Mouse (Mus musculus) midbrain, embryonic 10.5 days (tissue): ENCODE measurements at regions not wholly inside any gene's neighbourhood (a gene's known extent, or its start where the extent isn't known, plus 50 kb on each side); places are given as distances from the start of the nearest gene placed in this dataset.
"Not testable (repeated sequence)": the region's sequence is repeated elsewhere in the genome, so short reads cannot be mapped to it uniquely, and the experiment has no call there.

ENCODE experiments used
- DNase-seq: peaks from one replicate; pipeline ENCODE4 v3.0.0-alpha.2; 2017; ENCODE audit warnings: low spot score
- H3K27ac ChIP-seq: fragments of 300-500 bp; sonication (generic); replicated peaks from 2 replicates; pipeline ENCODE4 v1.5.1; 2016; ENCODE audit warnings: mild to moderate bottlenecking
- H3K27me3 ChIP-seq: fragments of 300-500 bp; sonication (generic); 2 replicates; pipeline ENCODE4 v1.6.1; 2016; ENCODE audit warnings: low read depth, mild to moderate bottlenecking; ENCODE audit not compliant: poor library complexity, severe bottlenecking
- H3K36me3 ChIP-seq: fragments of 300-500 bp; sonication (generic); 2 replicates; pipeline ENCODE4 v1.6.1; 2016; ENCODE audit warnings: mild to moderate bottlenecking, moderate library complexity
- H3K4me1 ChIP-seq: fragments of 300-500 bp; sonication (generic); 2 replicates; pipeline ENCODE4 v1.6.1; 2016
- H3K4me3 ChIP-seq: fragments of 300-500 bp; sonication (generic); 2 replicates; pipeline ENCODE4 v1.5.1; 2016; ENCODE audit warnings: mild to moderate bottlenecking, moderate library complexity
- H3K9me3 ChIP-seq: fragments of 300-500 bp; sonication (generic); replicated peaks from 2 replicates; pipeline ENCODE4 v1.6.1; 2016; ENCODE audit warnings: mild to moderate bottlenecking
- WGBS: fragments of 180-500 bp; shearing (Covaris S2); methylation state at CpG from one replicate; pipeline ENCODE4 v1.1.7; 2016; 5-methylcytosine and 5-hydroxymethylcytosine counted together

DNA sequence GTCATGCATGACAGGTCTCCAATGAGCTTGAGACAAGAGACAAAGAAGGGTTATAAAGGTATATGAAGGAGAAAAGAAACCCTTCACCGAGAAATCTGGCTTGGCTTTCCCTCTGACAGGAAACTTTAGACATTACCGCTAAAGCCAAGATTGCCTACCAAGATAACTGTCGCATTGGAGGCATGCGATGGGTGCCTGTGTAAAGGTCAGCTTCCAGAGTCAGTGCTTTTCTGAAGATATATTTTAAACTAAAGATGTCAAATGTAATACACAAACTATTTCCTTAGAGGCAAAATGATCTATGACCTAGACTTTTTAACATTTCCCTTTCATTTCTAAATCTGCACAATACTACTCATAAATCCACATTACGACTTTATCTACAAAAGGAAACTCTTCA, 135.6 kb downstream of the Akr1d1 start:
- no peaks in the 10 kb centered on the region for H3K27me3 ChIP-seq
- H3K27ac ChIP-seq: no peak overlapping the region
- no peak overlapping the region for H3K4me3 ChIP-seq
- 87% methylated on average over 5 of the region's 5 CpGs for WGBS
- no peaks in the 10 kb centered on the region; the same call in 1 of the 2 replicates for H3K4me1 ChIP-seq
- no peaks in the 10 kb centered on the region for H3K9me3 ChIP-seq
- no peaks in the 10 kb centered on the region for H3K36me3 ChIP-seq
- no peak for DNase-seq

DNA sequence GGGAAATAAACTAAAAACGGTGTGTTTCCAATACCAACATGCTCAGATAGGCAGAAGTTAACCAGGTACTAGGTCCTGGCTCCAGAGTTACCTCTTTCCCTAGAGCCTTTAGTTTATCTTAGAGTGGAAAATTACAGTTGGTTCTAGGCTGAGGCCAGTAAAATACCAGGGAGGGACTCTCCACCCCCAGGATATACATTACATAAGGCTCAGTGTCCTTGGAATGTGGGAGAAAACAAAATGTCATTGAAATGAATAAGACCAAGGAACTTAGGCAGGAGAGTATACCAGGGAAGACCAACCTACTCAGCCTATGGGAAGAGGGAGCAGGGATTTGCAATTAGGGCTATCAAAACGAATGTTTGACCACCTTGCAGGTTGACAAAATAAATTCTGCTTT, 139.4 kb downstream of the Akr1d1 start:
- DNase-seq: no peak
- Histone ChIP-seq H3K27me3 (no peaks in the 10 kb centered on the region), H3K4me3 (no peak overlapping the region), H3K4me1 (no peaks in the 10 kb centered on the region), H3K27ac (no peak overlapping the region), H3K9me3 (0 out of 2 replicates have a peak, but pooled peaks cover 4% of the 10 kb centered on the region), H3K36me3 (no peaks in the 10 kb centered on the region)
- WGBS: 70% methylated on average over 2 of the region's 2 CpGs

DNA sequence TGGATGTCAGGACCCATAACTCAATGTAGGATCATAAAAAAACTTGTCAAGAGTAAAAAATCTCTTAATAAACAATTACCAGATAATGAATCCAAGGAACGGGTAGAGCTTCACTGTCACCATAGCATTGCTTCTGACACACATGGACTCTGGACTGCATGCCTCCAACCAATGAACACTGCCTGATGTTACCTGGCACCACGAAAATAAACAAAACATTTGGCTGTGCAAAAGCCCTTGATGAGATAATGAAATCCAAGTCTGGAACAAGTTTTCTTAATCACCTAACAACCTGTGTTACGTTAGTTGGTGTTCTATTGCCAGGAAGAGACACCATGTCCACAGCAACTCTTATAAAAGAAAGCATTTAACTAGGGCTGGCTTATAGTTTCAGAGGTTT, 140.7 kb downstream of the Akr1d1 start:
- no peak overlapping the region for H3K27ac ChIP-seq
- no peak overlapping the region for H3K4me3 ChIP-seq
- DNase-seq: no peak
- no peaks in the 10 kb centered on the region for H3K27me3 ChIP-seq
- WGBS: 91% methylated on average over 3 of the region's 3 CpGs
- 0 out of 2 replicates have a peak, but pooled peaks cover 4% of the 10 kb centered on the region for H3K9me3 ChIP-seq
- no peaks in the 10 kb centered on the region for H3K4me1 ChIP-seq
- H3K36me3 ChIP-seq: no peaks in the 10 kb centered on the region

DNA sequence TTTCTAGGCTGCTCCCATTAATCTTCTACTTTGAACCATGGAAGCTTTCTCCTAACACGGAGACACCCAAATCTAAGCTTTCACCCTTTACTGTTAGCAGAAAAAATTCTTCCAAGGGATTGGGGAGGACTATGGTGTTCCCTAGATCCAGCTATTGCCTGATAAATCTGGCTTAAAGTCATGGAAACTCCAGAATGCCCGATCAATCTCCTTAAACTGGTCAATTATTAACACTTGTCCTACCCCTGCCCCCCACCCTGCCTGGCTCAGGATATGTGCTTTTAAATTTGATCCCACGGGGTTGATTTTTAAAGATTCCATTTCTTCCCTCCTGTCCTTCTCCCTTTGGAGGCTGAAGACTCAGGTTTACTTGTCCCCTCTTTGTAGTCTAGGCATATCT, 149.9 kb downstream of the Akr1d1 start:
- Histone ChIP-seq H3K36me3 (no peaks in the 10 kb centered on the region), H3K27me3 (no peaks in the 10 kb centered on the region), H3K4me1 (no peaks in the 10 kb centered on the region), H3K27ac (no peak overlapping the region), H3K9me3 (peaks cover 9% of the 10 kb centered on the region; the same call in 1 of the 2 replicates), H3K4me3 (no peak overlapping the region)
- 86% methylated on average over 3 of the region's 3 CpGs for WGBS
- DNase-seq: no peak

DNA sequence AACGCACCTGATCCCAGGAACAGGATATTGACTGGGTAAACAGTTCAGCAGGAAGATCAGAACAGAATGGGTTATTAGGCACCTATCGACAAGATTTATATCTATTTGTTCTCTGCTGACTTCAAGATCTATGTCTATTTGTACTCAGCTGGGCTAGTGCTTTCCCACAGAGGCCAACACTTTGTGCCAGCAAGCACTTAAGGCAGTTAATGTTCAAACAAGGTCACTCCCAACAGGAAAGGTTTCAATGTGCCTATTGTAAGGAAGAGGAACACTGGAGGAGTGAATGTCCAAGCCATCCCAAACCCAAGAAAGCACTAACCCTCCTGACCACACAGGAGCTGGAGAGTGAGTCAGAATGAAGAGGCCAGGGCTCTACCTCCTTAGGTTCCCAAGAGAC, 151.4 kb downstream of the Akr1d1 start:
- H3K9me3 ChIP-seq, H3K4me1 ChIP-seq, H3K36me3 ChIP-seq, H3K4me3 ChIP-seq, H3K27ac ChIP-seq, H3K27me3 ChIP-seq, DNase-seq: not testable (repeated sequence)
- WGBS: 96% methylated on average over 2 of the region's 2 CpGs

DNA sequence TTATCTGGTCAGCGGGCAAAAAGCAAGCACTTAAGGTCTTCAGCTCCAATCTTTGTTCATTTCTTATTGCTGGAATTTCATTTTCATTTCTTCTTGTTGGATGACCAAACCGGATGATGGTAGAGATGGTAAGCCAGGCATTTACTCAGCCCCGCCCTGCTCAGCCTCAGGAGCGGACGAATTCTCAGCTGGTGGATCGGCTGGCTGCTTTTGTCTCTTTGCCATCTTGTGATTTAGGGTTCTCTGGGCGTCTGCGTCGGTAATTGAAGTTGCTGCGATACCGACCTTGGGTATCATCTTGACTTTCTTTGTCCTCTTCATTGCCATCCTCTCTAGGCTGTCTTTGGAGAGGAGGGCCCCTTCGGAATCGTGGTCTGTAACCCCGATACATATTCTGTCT, 156.1 kb downstream of the Akr1d1 start:
- 93% methylated on average over 14 of the region's 14 CpGs for WGBS

DNA sequence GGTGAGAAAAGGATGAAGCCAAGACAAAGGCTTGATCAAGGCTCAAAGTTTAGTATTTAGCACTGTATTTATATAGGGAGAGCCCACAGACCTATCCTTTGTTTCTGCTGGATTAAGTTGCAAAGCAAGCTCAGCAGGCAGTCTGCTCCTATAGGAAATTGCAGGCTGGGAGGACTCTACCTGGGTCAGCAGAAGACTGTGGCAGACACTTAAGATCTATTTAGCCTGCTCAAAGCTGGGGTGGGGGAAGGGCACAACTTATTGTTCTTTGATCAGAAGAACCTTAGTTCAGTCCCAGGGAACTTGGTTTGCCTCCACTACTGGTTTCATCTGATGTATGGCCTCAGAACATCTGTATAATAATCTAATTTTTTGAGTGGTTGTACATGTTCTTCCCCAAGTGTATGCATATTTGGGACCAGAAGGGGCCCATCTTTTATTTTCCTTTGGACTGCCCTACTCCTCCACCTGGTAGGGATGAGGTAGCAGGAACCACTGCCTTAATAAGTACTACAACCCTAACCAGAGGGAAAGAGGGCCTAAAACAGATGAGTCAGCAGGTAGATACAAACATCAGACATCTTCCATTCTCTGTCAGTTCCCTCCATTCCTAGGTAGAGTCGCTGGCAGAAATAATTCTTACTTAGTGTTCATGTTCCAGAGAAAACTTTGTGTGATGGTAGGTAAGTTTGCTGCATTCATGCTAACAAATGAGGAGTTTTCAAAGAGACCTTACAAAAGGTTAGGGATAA, 159.1 kb downstream of the Akr1d1 start:
- WGBS: 25% methylated on average over 1 of the region's 1 CpGs
- Histone ChIP-seq H3K36me3 (0 out of 2 replicates have a peak, but pooled peaks cover 3% of the 10 kb centered on the region), H3K4me1 (peaks cover 8% of the 10 kb centered on the region), H3K27me3 (no peaks in the 10 kb centered on the region), H3K4me3 (no peak overlapping the region), H3K27ac (no peak overlapping the region), H3K9me3 (peaks cover 4% of the 10 kb centered on the region; the same call in 1 of the 2 replicates)
- no peak for DNase-seq

More for the DNA sequence above, 156.1 kb downstream of the Akr1d1 start:
- no peak overlapping the region for H3K4me3 ChIP-seq
- H3K27me3 ChIP-seq: no peaks in the 10 kb centered on the region
- H3K27ac ChIP-seq: no peak overlapping the region
- peaks cover 13% of the 10 kb centered on the region for H3K9me3 ChIP-seq
- 0 out of 2 replicates have a peak, but pooled peaks cover 3% of the 10 kb centered on the region for H3K36me3 ChIP-seq
- DNase-seq: no peak
- peaks cover 8% of the 10 kb centered on the region for H3K4me1 ChIP-seq

DNA sequence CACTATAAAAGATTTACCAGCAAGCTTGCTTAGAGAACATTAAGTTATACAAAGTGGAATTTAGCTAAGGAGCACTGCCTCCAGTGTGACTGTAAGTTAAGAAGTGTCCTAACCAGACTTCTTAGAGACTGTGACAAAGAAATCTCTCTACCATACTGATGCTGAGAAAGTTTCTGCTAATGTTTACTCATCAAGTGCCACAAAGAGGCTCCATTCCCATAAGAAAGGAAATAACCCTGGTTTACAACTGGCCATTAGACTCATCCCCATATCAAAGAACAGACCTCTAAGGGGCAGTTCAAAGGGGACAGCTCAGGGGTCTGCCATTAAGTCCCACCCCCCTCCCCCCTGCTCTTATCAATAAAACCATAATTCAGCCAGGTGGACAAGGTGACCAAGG, 159.7 kb downstream of the Akr1d1 start:
- Histone ChIP-seq H3K27ac (no peak overlapping the region), H3K36me3 (0 out of 2 replicates have a peak, but pooled peaks cover 3% of the 10 kb centered on the region), H3K4me3 (no peak overlapping the region), H3K27me3 (no peaks in the 10 kb centered on the region), H3K9me3 (peaks cover 4% of the 10 kb centered on the region; the same call in 1 of the 2 replicates), H3K4me1 (peaks cover 8% of the 10 kb centered on the region)
- no peak for DNase-seq

DNA sequence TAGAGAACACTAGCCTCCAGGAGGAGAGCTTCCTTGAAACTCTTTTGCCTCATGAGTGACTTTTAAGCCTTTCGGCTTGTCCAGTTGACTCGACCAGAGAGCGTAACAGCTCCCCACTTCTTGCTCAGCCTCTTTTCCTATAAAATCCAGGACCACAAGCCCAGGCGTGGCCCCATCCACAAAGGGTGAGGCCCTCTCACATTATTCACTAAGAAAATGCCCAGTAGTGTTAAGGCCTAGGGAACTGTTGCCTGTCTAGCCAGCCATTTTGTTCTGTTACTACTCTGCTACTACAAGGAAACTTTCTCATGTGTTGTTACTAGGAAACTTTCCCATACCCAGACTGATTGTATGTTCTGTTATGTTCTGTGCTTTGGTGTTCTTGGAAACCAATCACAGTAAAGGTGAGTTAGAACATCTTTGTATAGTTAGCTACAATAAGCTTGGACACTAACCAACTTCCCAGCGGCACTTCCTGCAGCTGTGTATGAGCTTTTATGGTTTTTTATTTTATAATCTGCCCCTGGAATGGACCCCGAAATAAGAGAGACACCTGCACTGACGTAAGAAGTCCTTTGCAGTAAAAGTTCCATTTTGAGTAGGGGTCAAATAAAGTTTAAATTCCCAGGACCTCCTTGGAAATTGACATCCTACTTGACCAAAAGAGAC, 162.1 kb downstream of the Akr1d1 start:
- H3K4me1 ChIP-seq: peaks cover 8% of the 10 kb centered on the region
- WGBS: 89% methylated on average over 7 of the region's 7 CpGs
- no peaks in the 10 kb centered on the region for H3K27me3 ChIP-seq
- H3K27ac ChIP-seq: no peak overlapping the region
- no peak overlapping the region for H3K4me3 ChIP-seq
- no peaks in the 10 kb centered on the region for H3K36me3 ChIP-seq
- H3K9me3 ChIP-seq: peaks cover under 1% of the 10 kb centered on the region; the same call in 1 of the 2 replicates
- no peak for DNase-seq

DNA sequence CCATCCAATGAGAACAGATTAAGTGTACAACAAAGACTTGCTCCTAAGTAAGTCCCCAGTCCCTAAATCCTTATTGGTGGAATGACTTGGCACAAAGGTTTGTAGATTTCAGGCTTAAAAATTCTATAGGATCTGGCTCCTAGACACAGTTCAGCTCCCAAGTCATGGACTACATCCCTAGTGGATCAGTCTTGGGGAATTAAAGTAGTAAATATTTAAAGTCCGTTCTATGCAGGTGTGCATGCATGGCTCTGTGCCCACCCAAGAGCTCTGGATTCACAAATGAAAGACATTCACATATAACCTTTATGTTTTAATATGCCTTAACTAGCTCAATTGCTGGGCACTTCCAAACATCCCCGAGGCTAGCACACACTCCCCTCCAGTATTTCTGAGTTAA, 162.8 kb downstream of the Akr1d1 start:
- WGBS: 81% methylated on average over 2 of the region's 2 CpGs
- Histone ChIP-seq H3K4me1 (peaks cover 8% of the 10 kb centered on the region), H3K27ac (no peak overlapping the region), H3K36me3 (no peaks in the 10 kb centered on the region), H3K4me3 (no peak overlapping the region), H3K27me3 (no peaks in the 10 kb centered on the region), H3K9me3 (no peaks in the 10 kb centered on the region)
- DNase-seq: no peak

DNA sequence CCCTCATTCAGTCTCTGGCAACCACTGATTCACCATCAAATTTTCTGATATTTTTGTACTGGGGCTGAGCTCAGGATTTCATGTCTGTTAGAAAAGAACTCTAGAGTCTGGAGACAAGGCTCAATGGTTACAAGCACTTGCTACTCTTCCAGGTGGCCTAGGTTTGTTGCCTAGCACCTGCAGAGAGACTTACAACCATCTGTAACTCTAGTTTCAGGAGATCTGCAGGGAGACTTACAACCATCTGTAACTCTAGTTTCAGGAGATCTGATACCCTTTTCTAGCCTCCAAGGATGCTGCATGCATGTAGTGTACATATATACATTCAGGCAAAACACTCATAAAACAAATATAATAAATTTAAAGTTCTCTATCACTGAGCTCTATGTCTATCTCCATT, 166.1 kb downstream of the Akr1d1 start:
- no peak for DNase-seq
- no peak overlapping the region for H3K27ac ChIP-seq
- H3K4me3 ChIP-seq: no peak overlapping the region
- no peaks in the 10 kb centered on the region for H3K36me3 ChIP-seq
- no peaks in the 10 kb centered on the region for H3K4me1 ChIP-seq
- 0 out of 2 replicates have a peak, but pooled peaks cover 1% of the 10 kb centered on the region for H3K9me3 ChIP-seq
- H3K27me3 ChIP-seq: no peaks in the 10 kb centered on the region

DNA sequence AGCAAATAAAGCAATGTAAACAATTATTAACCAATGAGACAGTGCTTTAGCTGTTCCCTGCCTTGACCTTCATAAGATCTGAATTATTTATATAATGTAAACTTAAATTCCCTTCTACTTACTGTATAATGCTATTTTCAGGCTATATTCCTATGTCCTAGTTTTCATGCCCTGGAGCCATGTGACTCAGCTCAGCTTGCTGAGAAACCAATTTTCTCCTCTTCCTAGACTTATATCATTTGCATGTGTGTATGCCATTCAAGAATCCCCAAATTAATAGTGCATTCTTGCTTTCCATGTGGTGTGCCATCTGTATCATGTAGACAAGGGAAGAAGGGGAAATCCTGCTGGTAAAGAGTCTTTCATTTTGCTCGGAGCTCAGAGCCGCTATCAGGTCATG, 166.7 kb upstream of the Trim24 start:
- no peak for DNase-seq
- Histone ChIP-seq H3K4me3 (no peak overlapping the region), H3K27ac (no peak overlapping the region), H3K36me3 (no peaks in the 10 kb centered on the region), H3K9me3 (peaks cover 16% of the 10 kb centered on the region), H3K27me3 (no peaks in the 10 kb centered on the region), H3K4me1 (no peaks in the 10 kb centered on the region)
- WGBS: 97% methylated on average over 2 of the region's 2 CpGs

DNA sequence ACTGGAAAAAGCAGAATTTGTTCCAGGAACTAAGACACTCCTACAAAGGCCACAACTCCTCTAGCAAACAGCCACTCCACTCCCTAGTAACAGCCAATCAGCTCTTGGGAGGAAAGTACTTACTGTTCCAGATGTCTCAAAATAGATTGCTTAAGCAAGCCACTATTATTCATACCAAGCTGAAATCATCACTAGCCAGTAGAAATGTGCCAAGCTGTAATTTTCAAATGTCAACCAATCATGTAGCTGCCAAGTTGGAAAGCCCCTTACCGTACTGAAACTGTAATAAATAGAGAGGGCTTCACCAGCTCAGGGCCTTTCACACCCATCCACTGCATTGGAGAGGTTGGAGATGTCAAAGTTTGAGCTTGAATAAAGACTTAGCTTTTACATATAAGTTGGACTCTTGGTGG, 164.9 kb upstream of the Trim24 start:
- Histone ChIP-seq H3K9me3 (peaks cover 16% of the 10 kb centered on the region), H3K4me1 (no peaks in the 10 kb centered on the region), H3K36me3 (no peaks in the 10 kb centered on the region), H3K27me3 (no peaks in the 10 kb centered on the region), H3K4me3 (no peak overlapping the region), H3K27ac (no peak overlapping the region)
- no peak for DNase-seq
- WGBS: 93% methylated on average over 1 of the region's 1 CpGs
